Mouse (Mus musculus) stomach, embryonic 14.5 days (tissue): ENCODE measurements around the gene Rcn3. TPM values are rescaled to one million over a fixed set of nuclear protein-coding genes. Genes with fewer than 3 reads are reported as not detected.

Experiments used
- ATAC-seq: fragments of 200-750 bp; cut with Nextera tagmentation; 2 replicates; pipeline ENCODE4 v1.8.0; 2017; ENCODE audit warnings: low read depth, moderate TSS enrichment; ENCODE audit not compliant: insufficient number of reproducible peaks, insufficient read depth, low FRiP score
- H3K27ac ChIP-seq: fragments of 300-500 bp; sonication (generic); 2 replicates; pipeline ENCODE4 v1.5.1; 2014; ENCODE audit warnings: mild to moderate bottlenecking, low read length, moderate library complexity, mixed read lengths
- H3K27me3 ChIP-seq: fragments of 300-500 bp; sonication (generic); 2 replicates; pipeline ENCODE4 v1.6.1; 2014; ENCODE audit warnings: low read length, control low read depth, mixed read lengths; ENCODE audit not compliant: control insufficient read depth, insufficient read depth
- H3K36me3 ChIP-seq: fragments of 300-500 bp; sonication (generic); 2 replicates; pipeline ENCODE4 v1.6.1; 2014; ENCODE audit warnings: mild to moderate bottlenecking, control low read depth, low read length, moderate library complexity, mixed read lengths; ENCODE audit not compliant: control insufficient read depth, insufficient read depth
- H3K4me1 ChIP-seq: fragments of 300-500 bp; sonication (generic); 2 replicates; pipeline ENCODE4 v1.6.1; 2014; ENCODE audit warnings: low read length, control low read depth, mixed read lengths; ENCODE audit not compliant: control insufficient read depth, insufficient read depth
- H3K4me2 ChIP-seq: fragments of 300-500 bp; sonication (generic); replicated peaks from 2 replicates; pipeline ENCODE4 v1.6.1; 2014; ENCODE audit warnings: low read depth, low read length, control low read depth
- H3K4me3 ChIP-seq: fragments of 300-500 bp; sonication (generic); 2 replicates; pipeline ENCODE4 v1.5.1; 2014; ENCODE audit warnings: low read depth, low read length, control low read depth
- H3K9ac ChIP-seq: fragments of 300-500 bp; sonication (generic); replicated peaks from 2 replicates; pipeline ENCODE4 v1.6.1; 2014; ENCODE audit warnings: low read depth, mild to moderate bottlenecking, control low read depth, low read length, moderate library complexity, mixed read lengths
- H3K9me3 ChIP-seq: fragments of 300-500 bp; sonication (generic); 2 replicates; pipeline ENCODE4 v1.6.1; 2016; ENCODE audit warnings: low read depth, low read length, control low read depth; ENCODE audit not compliant: control insufficient read depth
- WGBS: fragments of 180-500 bp; shearing (Covaris S2); extraction: QIAGEN DNeasy Blood & Tissue Kit; methylation state at CpG from one replicate; pipeline ENCODE4 v1.1.7; 2014; 5-methylcytosine and 5-hydroxymethylcytosine counted together
- polyA plus RNA-seq: library from polyadenylated mRNA; unstranded; fragments of >200 nt; fragmentation: Nextera tagmentation; extraction: Ambion mirVana; gene quantifications from 2 replicates; pipeline ENCODE4 v1.2.1, GENCODE M21; 2014

Rcn3 gene
- polyA plus RNA-seq, 1 experiment from 2014 or later: 418 TPM

- Histone ChIP-seq H3K27ac (no peak overlapping the region), H3K4me2 (no peak overlapping the region), H3K27me3 (no peaks in the 10 kb centered on the region), H3K4me1 (peaks cover 7% of the 10 kb centered on the region; the same call in 1 of the 2 replicates), H3K4me3 (no peak overlapping the region), H3K9me3 (no peaks in the 10 kb centered on the region), H3K9ac (no peak overlapping the region), H3K36me3 (peaks cover 42% of the 10 kb centered on the region)
- 92% methylated on average over 17 of the region's 17 CpGs for WGBS
- no peak for ATAC-seq
Measured at GRCm38 (mm10) chr7:45088597-45088996, 3.4 kb downstream of the Rcn3 start.

- 75% methylated on average over 4 of the region's 4 CpGs for WGBS
- H3K27me3 ChIP-seq: no peaks in the 10 kb centered on the region
- ATAC-seq: no peak
- H3K4me1 ChIP-seq: peaks cover 3% of the 10 kb centered on the region; the same call in 1 of the 2 replicates
- H3K4me2 ChIP-seq: no peak overlapping the region
- H3K9me3 ChIP-seq: no peaks in the 10 kb centered on the region
- H3K27ac ChIP-seq: no peak overlapping the region
- no peak overlapping the region for H3K4me3 ChIP-seq
- no peak overlapping the region for H3K9ac ChIP-seq
- H3K36me3 ChIP-seq: peaks cover 57% of the 10 kb centered on the region
Measured at GRCm38 (mm10) chr7:45086084-45086483, 5.9 kb downstream of the Rcn3 start.

GRCm38 (mm10) chr7:45083300-45083890 is 8.6 kb downstream of the Rcn3 start:
- Histone ChIP-seq H3K4me2 (no peak overlapping the region), H3K9ac (no peak overlapping the region), H3K27ac (no peak overlapping the region), H3K9me3 (no peaks in the 10 kb centered on the region), H3K36me3 (peaks cover 52% of the 10 kb centered on the region), H3K27me3 (no peaks in the 10 kb centered on the region), H3K4me1 (no peaks in the 10 kb centered on the region), H3K4me3 (no peak overlapping the region)
- ATAC-seq: no peak
- 83% methylated on average over 22 of the region's 22 CpGs for WGBS

- no peak for ATAC-seq
- Histone ChIP-seq H3K27me3 (no peaks in the 10 kb centered on the region), H3K27ac (no peak overlapping the region), H3K4me2 (no peak overlapping the region), H3K9me3 (no peaks in the 10 kb centered on the region), H3K4me1 (no peaks in the 10 kb centered on the region), H3K36me3 (peaks cover 45% of the 10 kb centered on the region), H3K4me3 (no peak overlapping the region), H3K9ac (no peak overlapping the region)
- 70% methylated on average over 25 of the region's 25 CpGs for WGBS
Measured at GRCm38 (mm10) chr7:45082401-45083299, 9.4 kb downstream of the Rcn3 start.

GRCm38 (mm10) chr7:45081016-45081415 is 11.0 kb downstream of the Rcn3 start:
- ATAC-seq: no peak
- Histone ChIP-seq H3K9ac (no peak overlapping the region), H3K4me3 (no peak overlapping the region), H3K4me1 (no peaks in the 10 kb centered on the region), H3K4me2 (no peak overlapping the region), H3K9me3 (no peaks in the 10 kb centered on the region), H3K27ac (no peak overlapping the region), H3K27me3 (no peaks in the 10 kb centered on the region), H3K36me3 (peaks cover 36% of the 10 kb centered on the region)
- 54% methylated on average over 5 of the region's 5 CpGs for WGBS

GRCm38 (mm10) chr7:45079856-45080255 is 12.2 kb downstream of the Rcn3 start:
- H3K4me2 ChIP-seq: no peak overlapping the region
- 1% methylated on average over 10 of the region's 10 CpGs for WGBS
- 0 out of 2 replicates have a peak, but pooled peaks have one; percentile 34 for ATAC-seq
- H3K27me3 ChIP-seq: no peaks in the 10 kb centered on the region
- H3K36me3 ChIP-seq: peaks cover 28% of the 10 kb centered on the region
- no peak overlapping the region for H3K27ac ChIP-seq
- no peaks in the 10 kb centered on the region for H3K9me3 ChIP-seq
- H3K9ac ChIP-seq: no peak overlapping the region
- no peaks in the 10 kb centered on the region for H3K4me1 ChIP-seq
- no peak overlapping the region for H3K4me3 ChIP-seq

GRCm38 (mm10) chr7:45078513-45078912 is 13.5 kb downstream of the Rcn3 start:
- H3K4me3 ChIP-seq: no peak overlapping the region
- WGBS: 33% methylated on average over 9 of the region's 9 CpGs
- H3K36me3 ChIP-seq: peaks cover 20% of the 10 kb centered on the region
- no peak overlapping the region for H3K9ac ChIP-seq
- H3K27me3 ChIP-seq: no peaks in the 10 kb centered on the region
- ATAC-seq: no peak; the same call in 1 of the 2 replicates
- H3K4me2 ChIP-seq: no peak overlapping the region
- no peak overlapping the region for H3K27ac ChIP-seq
- no peaks in the 10 kb centered on the region for H3K9me3 ChIP-seq
- H3K4me1 ChIP-seq: no peaks in the 10 kb centered on the region

GRCm38 (mm10) chr7:45077829-45078228 is 14.2 kb downstream of the Rcn3 start:
- Histone ChIP-seq H3K36me3 (peaks cover 14% of the 10 kb centered on the region), H3K4me3 (no peak overlapping the region), H3K27ac (no peak overlapping the region), H3K27me3 (no peaks in the 10 kb centered on the region), H3K4me2 (no peak overlapping the region), H3K4me1 (no peaks in the 10 kb centered on the region), H3K9me3 (no peaks in the 10 kb centered on the region), H3K9ac (no peak overlapping the region)
- ATAC-seq: no peak
- 91% methylated on average over 2 of the region's 2 CpGs for WGBS
